Mouse (Mus musculus) T-helper 17 cell (primary cell): Measurements from ENCODE around the gene Cldn10.

Experiments
- in situ Hi-C, 2 experiments: fragments of 300-600 bp; cut with MboI, MseI; formaldehyde crosslinking; loops; 1 replicate in 1 of 2; 2 replicates in 1 of 2; pipeline ENCODE4 v1.15.1; 2025; ENCODE audit warnings: high pct_unique_total_duplicates in 2 of 2

The Cldn10 gene

GRCm38 (mm10) chr14:118856563-118856962 lies 68.9 kb downstream of the Cldn10 start:
- in situ Hi-C loops: loop anchor here in 1 of 2 experiments (25.0 kb wide), 1 partner anchor 1981 kb away; no protein-coding TSS in a partner anchor

- in situ Hi-C loops: loop anchor here in 1 of 2 experiments (25.0 kb wide), 1 partner anchor 1979 kb away; no protein-coding TSS in a partner anchor
Observed at GRCm38 (mm10) chr14:118858318-118858717, 70.6 kb downstream of the Cldn10 start.

GRCm38 (mm10) chr14:118862253-118862652 lies 74.5 kb downstream of the Cldn10 start:
- in situ Hi-C loops: loop anchor here in 1 of 2 experiments (25.0 kb wide), 1 partner anchor 1975 kb away; no protein-coding TSS in a partner anchor

- in situ Hi-C loops: loop anchor here in 1 of 2 experiments (25.0 kb wide), 1 partner anchor 1972 kb away; no protein-coding TSS in a partner anchor
Observed at GRCm38 (mm10) chr14:118864905-118865304, 77.2 kb downstream of the Cldn10 start.

- in situ Hi-C loops: loop anchor here in 1 of 2 experiments (25.0 kb wide), 1 partner anchor 1971 kb away; no protein-coding TSS in a partner anchor
Observed at GRCm38 (mm10) chr14:118866014-118866811, 78.5 kb downstream of the Cldn10 start.

GRCm38 (mm10) chr14:118867366-118867765 lies 79.7 kb downstream of the Cldn10 start:
- in situ Hi-C loops: loop anchor here in 1 of 2 experiments (25.0 kb wide), 1 partner anchor 1970 kb away; no protein-coding TSS in a partner anchor

- in situ Hi-C loops: loop anchor here in 1 of 2 experiments (25.0 kb wide), 1 partner anchor 1969 kb away; no protein-coding TSS in a partner anchor
Observed at GRCm38 (mm10) chr14:118868102-118868724, 80.5 kb downstream of the Cldn10 start.

- in situ Hi-C loops: loop anchor here in 1 of 2 experiments (25.0 kb wide), 1 partner anchor 1968 kb away; no protein-coding TSS in a partner anchor
Observed at GRCm38 (mm10) chr14:118869712-118870111, 82.0 kb downstream of the Cldn10 start.

- in situ Hi-C loops: loop anchor here in 1 of 2 experiments (25.0 kb wide), 1 partner anchor 1963 kb away; no protein-coding TSS in a partner anchor
Observed at GRCm38 (mm10) chr14:118874126-118874525, 86.4 kb downstream of the Cldn10 start.

- in situ Hi-C loops: loop anchor here in 1 of 2 experiments (25.0 kb wide), 1 partner anchor 1962 kb away; no protein-coding TSS in a partner anchor
Observed at GRCm38 (mm10) chr14:118874786-118875415, 87.2 kb downstream of the Cldn10 start.

- in situ Hi-C loops: no loop called here
Observed at GRCm38 (mm10) chr14:118878346-118878910, 90.7 kb downstream of the Cldn10 start.

- in situ Hi-C loops: no loop called here
Observed at GRCm38 (mm10) chr14:118880696-118881095, 93.0 kb downstream of the Cldn10 start.

- in situ Hi-C loops: no loop called here
Observed at GRCm38 (mm10) chr14:118883344-118884249, 95.9 kb downstream of the Cldn10 start.

- in situ Hi-C loops: no loop called here
Observed at GRCm38 (mm10) chr14:118884250-118884556, 96.5 kb downstream of the Cldn10 start.

- in situ Hi-C loops: no loop called here
Observed at GRCm38 (mm10) chr14:118890101-118890500, 102.4 kb downstream of the Cldn10 start.

GRCm38 (mm10) chr14:118895228-118895627 lies 107.5 kb downstream of the Cldn10 start:
- in situ Hi-C loops: loop anchor here in 1 of 2 experiments (5.0 kb wide), 1 partner anchor 73 kb away; no protein-coding TSS in a partner anchor

- in situ Hi-C loops: loop anchor here in 1 of 2 experiments (5.0 kb wide), 1 partner anchor 73 kb away; no protein-coding TSS in a partner anchor
Observed at GRCm38 (mm10) chr14:118895655-118896054, 107.9 kb downstream of the Cldn10 start.

- in situ Hi-C loops: loop anchor here in 1 of 2 experiments (5.0 kb wide), 1 partner anchor 78 kb away; no protein-coding TSS in a partner anchor
Observed at GRCm38 (mm10) chr14:118899940-118900339, 112.2 kb downstream of the Cldn10 start.

- in situ Hi-C loops: no loop called here
Observed at GRCm38 (mm10) chr14:118900911-118901310, 113.2 kb downstream of the Cldn10 start.

- in situ Hi-C loops: no loop called here
Observed at GRCm38 (mm10) chr14:118903397-118903796, 115.7 kb downstream of the Cldn10 start.
